Comparison of ENCODE assay signal across 21 mouse cellular contexts in genomic region chr11:76420896-76421295, GRCm38 (mm10). TPM values are rescaled to one million over a fixed set of nuclear protein-coding genes. Genes with fewer than 3 reads are reported as not detected.
DNase-seq lines count a peak whose midpoint lies in the region; ATAC-seq and TF ChIP-seq lines count a peak whose summit lies in the region.
"Had no signal": no experiment of that assay in that cellular context is flagged by ENCODE, and none has a peak within 500 bp of the region (broad histone marks: within the 10 kb centered on the region; RNA-seq: fewer than 3 reads in every experiment).

No protein-coding gene starts in this region.

- ATAC-seq in kidney, embryonic 16.5 days (ENCODE audit: low FRiP score, low TSS enrichment) = no peak
- peak; percentile 25 for ATAC-seq in Patski
- ATAC-seq: CD4-positive, CD25-positive, alpha-beta regulatory T cell, adult 4 months; forebrain, embryonic 15.5 days; liver, postnatal 0 days had no signal

- H3K27me3 ChIP-seq in heart, embryonic 10.5 days (ENCODE audit: insufficient read depth, poor library complexity, severe bottlenecking) = no peaks in the 10 kb centered on the region
- H3K27me3 ChIP-seq in kidney, embryonic 16.5 days (ENCODE audit: insufficient read depth, low read length) = no peaks in the 10 kb centered on the region
- H3K27me3 ChIP-seq in Patski = no peaks in the 10 kb centered on the region
- H3K27me3 ChIP-seq: embryonic facial prominence, embryonic 13.5 days; forebrain, embryonic 15.5 days had no signal

- 0 out of 2 replicates have a peak, but pooled peaks cover 5% of the 10 kb centered on the region for H3K4me1 ChIP-seq in heart, embryonic 10.5 days
- H3K4me1 ChIP-seq in kidney, embryonic 16.5 days (ENCODE audit: insufficient read depth, low read length) = no peaks in the 10 kb centered on the region
- H3K4me1 ChIP-seq: embryonic facial prominence, embryonic 13.5 days had no signal

- POLR2A ChIA-PET in Patski (lab: Charles Lee) = no interaction called here

- WGBS in heart, embryonic 10.5 days = 66% methylated on average over 4 of the region's 4 CpGs
- 65% methylated on average over 4 of the region's 4 CpGs for WGBS in kidney, embryonic 16.5 days

- no peak overlapping the region for H3K4me3 ChIP-seq in heart, embryonic 10.5 days
- no peak overlapping the region for H3K4me3 ChIP-seq in kidney, embryonic 16.5 days (ENCODE audit: low read length)
- H3K4me3 ChIP-seq: embryonic facial prominence, embryonic 13.5 days; forebrain, embryonic 15.5 days; left cerebral cortex, adult 2 months; limb, embryonic 10.5 days had no signal

- no peak overlapping the region for H3K4me2 ChIP-seq in kidney, embryonic 16.5 days (replicated peaks; ENCODE audit: low read depth, low read length)
- H3K4me2 ChIP-seq: embryonic facial prominence, embryonic 13.5 days; forebrain, embryonic 15.5 days; heart, embryonic 11.5 days; hindbrain, embryonic 14.5 days; midbrain, embryonic 11.5 days had no signal

- in situ Hi-C loops in Patski (cut with MboI; ENCODE audit: low pct_unique_long_range_greater_than_20kb) = loop anchor here (25.0 kb wide), 1 partner anchor 509 kb away; no protein-coding TSS in a partner anchor

- no peak overlapping the region for H3K27ac ChIP-seq in heart, embryonic 10.5 days
- no peak overlapping the region for H3K27ac ChIP-seq in kidney, embryonic 16.5 days (ENCODE audit: low read length)
- H3K27ac ChIP-seq: embryonic facial prominence, embryonic 13.5 days; forebrain, embryonic 15.5 days; hindbrain, embryonic 14.5 days; limb, embryonic 10.5 days had no signal

- peak; percentile 95 for DNase-seq in heart, adult 11 months
- no peak for DNase-seq in heart, embryonic 10.5 days (ENCODE audit: low spot score)
- peak; percentile 39 for DNase-seq in kidney, adult 9 months
- DNase-seq in Patski (ENCODE audit: low read depth, low spot score) = no peak
- peak; percentile 33 to 72 for DNase-seq in kidney, postnatal 25 days
- DNase-seq in spleen, adult 12 weeks (ENCODE audit: low spot score) = no peak
- DNase-seq in frontal cortex, postnatal 10 days (ENCODE audit: low spot score in 2 of 2) = no peak
- DNase-seq: adrenal gland, postnatal 14 days; cerebellum, adult 11 months; cerebellum, postnatal 10 days; liver, postnatal 0 days; thymus, postnatal 36 days had no signal

- H3K9ac ChIP-seq in kidney, embryonic 16.5 days (replicated peaks; ENCODE audit: low read length) = no peak overlapping the region
- H3K9ac ChIP-seq: embryonic facial prominence, embryonic 13.5 days; forebrain, embryonic 15.5 days; hindbrain, embryonic 14.5 days; liver, postnatal 0 days had no signal

- no peaks in the 10 kb centered on the region for H3K9me3 ChIP-seq in heart, embryonic 10.5 days
- no peaks in the 10 kb centered on the region for H3K9me3 ChIP-seq in kidney, embryonic 16.5 days (ENCODE audit: low read length)
- H3K9me3 ChIP-seq: embryonic facial prominence, embryonic 13.5 days; forebrain, embryonic 15.5 days; limb, embryonic 10.5 days had no signal

- peaks cover 94% of the 10 kb centered on the region for H3K36me3 ChIP-seq in heart, embryonic 10.5 days
- H3K36me3 ChIP-seq in kidney, embryonic 16.5 days (ENCODE audit: insufficient read depth, low read length) = peaks cover 74% of the 10 kb centered on the region

- no peak for TF ChIP-seq CTCF in Patski (IDR thresholded peaks at IDR 0.05)

- CTCF ChIA-PET in Patski (lab: Charles Lee) = interaction anchor here (0.7 to 4.4 kb wide), 6 partner anchors 10 to 225 kb away, joined by 3 to 29 read pairs (median 4); no protein-coding TSS in a partner anchor

RNA-seq across cellular contexts. Expression of gene Timm22, which starts 14.1 kb away (rescaled TPM):
- 120 and 129 TPM in 2 replicates for polyA plus RNA-seq in heart, embryonic 10.5 days (2016; fragmentation: Nextera tagmentation; extraction: Ambion mirVana)
- polyA plus RNA-seq in kidney, embryonic 16.5 days (2015; fragmentation: Nextera tagmentation; extraction: Ambion mirVana) = 106 and 112 TPM in 2 replicates
- 58.6 TPM for polyA plus RNA-seq in Patski (2021)

RNA-seq across cellular contexts. Expression of gene Nxn, which starts 22.0 kb away (rescaled TPM):
- 27.9 and 34.5 TPM in 2 replicates for polyA plus RNA-seq in heart, embryonic 10.5 days (2016; fragmentation: Nextera tagmentation; extraction: Ambion mirVana)
- polyA plus RNA-seq in kidney, embryonic 16.5 days (2015; fragmentation: Nextera tagmentation; extraction: Ambion mirVana) = 26.9 and 29.5 TPM in 2 replicates
- polyA plus RNA-seq in Patski (2021) = 107 TPM

Comparison
In these comparisons a context has a peak if more than half of its experiments do, and no peak if none do; other contexts are left out.
1. DNase-seq: peak in heart, adult 11 months (single experiment), kidney, adult 9 months (single experiment) and kidney, postnatal 25 days (2 of 2); none in heart, embryonic 10.5 days (single experiment), Patski (single experiment), spleen, adult 12 weeks (single experiment) and frontal cortex, postnatal 10 days (0 of 2).